Mouse (Mus musculus) heart, adult 2 months (tissue): Measurements from ENCODE around the gene Pcdh17.

Experiments used
- CTCF ChIP-seq: fragments of 200-600 bp; IDR thresholded peaks from 2 replicates; pipeline ENCODE4 v1.8.1; 2022; ENCODE audit warnings: antibody characterized with exemption, mild to moderate bottlenecking, moderate library complexity
- EP300 ChIP-seq: fragments of 200-500 bp; IDR thresholded peaks from 2 replicates; pipeline ENCODE4 v1.6.1; 2011; ENCODE audit warnings: low read depth, low read length, control low read depth; ENCODE audit not compliant: insufficient read depth
- POLR2A ChIP-seq: fragments of 200-500 bp; IDR thresholded peaks from 2 replicates; pipeline ENCODE4 v1.6.1; 2011; ENCODE audit warnings: mild to moderate bottlenecking, low read depth, low read length, control low read depth; ENCODE audit not compliant: insufficient read depth

- TF ChIP-seq CTCF, result no peak
- TF ChIP-seq POLR2A, result no peak
- TF ChIP-seq EP300, result no peak
Measured at GRCm38 (mm10) chr14:84541838-84542237, 98.5 kb downstream of the Pcdh17 start.
